10 mouse cellular contexts compared by ENCODE assay signal in the genomic region with DNA sequence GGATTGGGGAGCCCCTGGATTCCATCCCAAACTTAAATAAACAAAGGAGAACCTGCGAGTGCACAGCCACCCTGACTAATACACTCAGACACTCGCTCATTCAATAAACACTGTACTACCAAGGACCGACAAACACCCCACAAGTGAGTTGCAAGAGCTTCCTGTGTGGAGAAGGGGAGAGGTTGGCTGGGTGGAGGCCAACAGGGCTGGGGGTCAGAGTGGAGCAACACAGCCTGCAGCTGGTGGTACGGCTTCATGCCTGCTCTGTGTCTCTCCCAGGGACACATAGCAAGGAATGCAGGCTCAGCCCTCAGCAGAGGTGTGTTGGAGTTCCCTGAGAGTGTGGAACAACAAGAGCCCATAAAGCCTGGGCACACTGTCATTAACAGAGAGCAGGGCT.
A peak's percentile ranks its signal among the peaks of the same experiment; 100 is the strongest.
DNase-seq lines count a peak whose midpoint lies in the region; ATAC-seq and TF ChIP-seq lines count a peak whose summit lies in the region.
"Had no signal": no experiment of that assay in that cellular context is flagged by ENCODE, and none has a peak within 500 bp of the region (broad histone marks: within the 10 kb centered on the region; RNA-seq: fewer than 3 reads in every experiment).

No protein-coding gene starts in this region.

- H3K27ac ChIP-seq in liver, embryonic 11.5 days (ENCODE audit: low read depth, low read length): peak overlapping the region; percentile 13; the same call in 1 of the 2 replicates
- peak overlapping the region; percentile 46 for H3K27ac ChIP-seq in intestine, postnatal 0 days (ENCODE audit: low read depth, low read length)
- H3K27ac ChIP-seq in macrophage: 0 out of 2 replicates have a peak overlapping the region, but pooled peaks have one; percentile 5

- no peak overlapping the region for H3K4me3 ChIP-seq in liver, embryonic 11.5 days (ENCODE audit: low read depth, low read length)
- no peak overlapping the region for H3K4me3 ChIP-seq in intestine, postnatal 0 days (ENCODE audit: low read depth, low read length)
- H3K4me3 ChIP-seq in macrophage (ENCODE audit: inconsistent target): no peak overlapping the region

- H3K4me1 ChIP-seq in liver, embryonic 11.5 days (replicated peaks; ENCODE audit: control insufficient read depth, insufficient read depth, low read length): peaks cover 16% of the 10 kb centered on the region
- H3K4me1 ChIP-seq in intestine, postnatal 0 days (replicated peaks; ENCODE audit: control insufficient read depth, insufficient read depth, low read length): no peaks in the 10 kb centered on the region

- ATAC-seq in liver, embryonic 11.5 days (replicated peaks; ENCODE audit: low FRiP score): no peak
- no peak for ATAC-seq in intestine, postnatal 0 days

- H3K4me2 ChIP-seq in liver, embryonic 11.5 days: no peak overlapping the region
- H3K4me2 ChIP-seq in intestine, postnatal 0 days (replicated peaks; ENCODE audit: low read depth): no peak overlapping the region

- H3K27me3 ChIP-seq in liver, embryonic 11.5 days (replicated peaks; ENCODE audit: control insufficient read depth, insufficient read depth, low read length): no peaks in the 10 kb centered on the region
- no peaks in the 10 kb centered on the region for H3K27me3 ChIP-seq in intestine, postnatal 0 days (replicated peaks; ENCODE audit: control insufficient read depth, insufficient read depth, low read length)

- H3K36me3 ChIP-seq in liver, embryonic 11.5 days (ENCODE audit: control insufficient read depth, insufficient read depth, low read length): peaks cover 9% of the 10 kb centered on the region
- peaks cover 56% of the 10 kb centered on the region for H3K36me3 ChIP-seq in intestine, postnatal 0 days (ENCODE audit: control insufficient read depth, insufficient read depth)
- peaks cover 9% of the 10 kb centered on the region; the same call in 1 of the 2 replicates for H3K36me3 ChIP-seq in macrophage (ENCODE audit: inconsistent target)

- peaks cover 9% of the 10 kb centered on the region; the same call in 1 of the 2 replicates for H3K79me2 ChIP-seq in macrophage (ENCODE audit: inconsistent target)

- H3K9ac ChIP-seq in liver, embryonic 11.5 days (ENCODE audit: low read depth, low read length): no peak overlapping the region
- H3K9ac ChIP-seq in intestine, postnatal 0 days (ENCODE audit: low read depth, low read length): no peak overlapping the region

- no peak for TF ChIP-seq CTCF in intestine, postnatal 0 days (IDR thresholded peaks at IDR 0.05; ENCODE audit: low read depth)

- peak; percentile 45 for DNase-seq in adrenal gland, adult 2 months
- DNase-seq in adrenal gland, adult 8-10 months: no peak
- DNase-seq in liver, embryonic 11.5 days (ENCODE audit: low spot score): no peak
- no peak for DNase-seq in liver
- DNase-seq in c-Kit-positive CD71-positive TER-119-positive erythroid progenitor cells, embryonic 14.5 days (ENCODE audit: low spot score): no peak
- no peak for DNase-seq in layer of hippocampus, postnatal 14 days (ENCODE audit: low spot score in 2 of 2)
- DNase-seq: gastrocnemius, postnatal 14 days; thymus, postnatal 14 days had no signal

- no peaks in the 10 kb centered on the region for H3K9me3 ChIP-seq in liver, embryonic 11.5 days (ENCODE audit: control insufficient read depth, low read length)
- no peaks in the 10 kb centered on the region for H3K9me3 ChIP-seq in intestine, postnatal 0 days (ENCODE audit: control insufficient read depth)

- whole genome bisulfite sequencing in liver, embryonic 11.5 days: 59% methylated on average over 4 of the region's 4 CpGs
- WGBS in intestine, postnatal 0 days: 44% methylated on average over 4 of the region's 4 CpGs
- WGBS in macrophage (ENCODE audit: missing documents): 42% methylated on average over 4 of the region's 4 CpGs
